8 mouse cellular contexts compared by ENCODE assay signal in the genomic region with DNA sequence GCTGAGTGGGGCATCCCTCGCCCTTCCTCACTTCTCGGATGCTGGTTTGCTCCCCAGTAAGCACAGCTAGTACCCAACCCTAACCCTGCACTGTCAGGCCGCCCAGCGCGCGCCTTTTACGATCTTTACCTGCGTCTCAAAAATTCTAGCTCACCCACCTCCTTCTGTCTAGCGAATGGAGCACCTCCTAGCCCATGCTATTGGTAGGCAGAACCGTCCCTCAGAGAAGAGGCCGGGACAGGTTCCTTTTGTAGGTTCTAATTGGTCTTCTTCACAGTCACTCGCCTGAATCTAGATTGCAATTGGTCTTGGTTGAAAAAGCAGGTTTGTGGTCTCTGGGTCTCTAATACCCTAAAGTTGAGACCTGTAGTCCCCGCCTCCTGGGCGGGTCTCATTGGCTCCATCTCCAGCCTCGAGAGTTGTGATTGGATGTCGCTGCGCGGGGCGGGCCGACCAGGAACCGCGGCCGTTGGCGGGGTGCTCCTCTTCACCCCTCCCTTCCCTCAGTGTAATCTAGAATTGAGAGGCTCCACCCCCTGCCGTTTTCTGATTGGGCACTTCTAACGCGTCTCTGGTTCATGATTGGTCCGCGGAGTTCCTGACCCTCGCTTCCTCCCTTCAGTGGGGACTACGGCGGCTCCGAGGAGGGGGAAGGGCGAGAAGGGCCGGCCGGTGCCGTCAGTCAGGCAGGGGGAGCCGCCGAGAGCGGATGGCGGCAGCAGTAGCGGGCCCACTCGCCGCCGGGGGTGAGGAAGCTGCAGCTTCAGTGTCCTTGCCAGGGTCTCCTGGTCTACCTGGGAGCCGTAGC. TPM values are rescaled to one million over a fixed set of nuclear protein-coding genes. Genes with fewer than 3 reads are reported as not detected.
A peak's percentile ranks its signal among the peaks of the same experiment; 100 is the strongest.
DNase-seq lines count a peak whose midpoint lies in the region; ATAC-seq lines count a peak whose summit lies in the region.

A gene (minus strand): TSS at position 505 of the 808 bp plus-strand sequence.
A gene (plus strand): TSS at position 624 of the 808 bp plus-strand sequence.
A gene (plus strand): TSS at position 678 of the 808 bp plus-strand sequence.

- peak; percentile 81 for ATAC-seq in megakaryocyte progenitor cell, adult 5-6 weeks (replicated peaks; ENCODE audit: poor library complexity)

- DNase-seq in adipocyte (ENCODE audit: low spot score), result peak; percentile 100
- peak; percentile 99 for DNase-seq in embryo, embryonic 10 days (ENCODE audit: low spot score)
- peak; percentile 94 for DNase-seq in gastrocnemius, postnatal 10 days
- DNase-seq in induced T-regulatory cell, adult 2 months (ENCODE audit: low read depth), result peak; percentile 100
- DNase-seq in left cerebral cortex, adult 9 months (ENCODE audit: low spot score in 2 of 2), result peak; percentile 100
- peak; percentile 97 for DNase-seq in right cerebral cortex, postnatal 14 days
- DNase-seq in urinary bladder, postnatal 36 days (ENCODE audit: low spot score in 2 of 2), result peak; percentile 95 to 99

RNA-seq across cellular contexts. Expression of the first gene that starts in this region (rescaled TPM):
- under 1 TPM; 0.33 to 0.70 TPM for total RNA-seq in gastrocnemius, postnatal 10 days (2021)
- total RNA-seq in megakaryocyte progenitor cell, adult 5-6 weeks (2015), result not detected in 2 replicates
- total RNA-seq in megakaryocyte progenitor cell, adult 5-6 weeks (2017), result 0.21 TPM in 1 of 2 replicates, not detected in the other

RNA-seq across cellular contexts. Expression of the second gene that starts in this region (rescaled TPM):
- 10 to 100 TPM; 15.9 to 17.7 TPM for total RNA-seq in gastrocnemius, postnatal 10 days (2021)
- 37.8 and 38.0 TPM in 2 replicates for total RNA-seq in megakaryocyte progenitor cell, adult 5-6 weeks (2015)
- total RNA-seq in megakaryocyte progenitor cell, adult 5-6 weeks (2017), result 27.3 and 29.5 TPM in 2 replicates

RNA-seq across cellular contexts. Expression of the third gene that starts in this region (rescaled TPM):
- total RNA-seq in gastrocnemius, postnatal 10 days (2021), result 1 to 10 TPM; 4.1 to 7.7 TPM
- total RNA-seq in megakaryocyte progenitor cell, adult 5-6 weeks (2015), result 5.5 and 8.3 TPM in 2 replicates
- 4.3 and 8.0 TPM in 2 replicates for total RNA-seq in megakaryocyte progenitor cell, adult 5-6 weeks (2017)

Comparison
In these comparisons a context has a peak if more than half of its experiments do, and no peak if none do; other contexts are left out.
1. Peak in every context shown above with its lines: DNase-seq and ATAC-seq.